Mouse (Mus musculus) kidney, postnatal 14 days (tissue): ENCODE results near the gene Timm29.
"Not testable (repeated sequence)": the region's sequence is repeated elsewhere in the genome, so short reads cannot be mapped to it uniquely, and the experiment has no call there.

Experiments used
- DNase-seq: peaks from one replicate; pipeline ENCODE4 v3.0.0; 2022; ENCODE audit warnings: mixed read lengths

The Timm29 gene

DNA sequence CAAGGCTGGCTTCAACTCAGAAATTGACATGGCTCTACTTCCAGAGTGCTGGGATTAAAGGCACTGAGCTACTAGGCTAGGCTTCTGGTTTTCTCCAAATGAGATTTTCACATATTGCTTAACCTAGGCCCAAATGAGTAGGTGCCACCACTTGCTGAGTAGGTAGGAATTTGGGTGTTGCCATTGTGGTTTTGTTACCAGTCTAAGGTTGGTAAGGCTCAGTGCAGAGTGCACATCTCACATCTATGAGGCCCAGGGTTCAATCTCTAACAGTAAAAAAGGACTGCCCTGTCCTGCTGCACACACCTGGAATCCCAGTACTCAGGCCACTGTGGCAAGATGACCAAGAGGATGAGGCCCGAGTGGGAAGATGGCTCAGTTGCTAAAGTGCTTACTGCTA is 7.1 kb upstream of the Timm29 start:
- DNase-seq = no peak

DNA sequence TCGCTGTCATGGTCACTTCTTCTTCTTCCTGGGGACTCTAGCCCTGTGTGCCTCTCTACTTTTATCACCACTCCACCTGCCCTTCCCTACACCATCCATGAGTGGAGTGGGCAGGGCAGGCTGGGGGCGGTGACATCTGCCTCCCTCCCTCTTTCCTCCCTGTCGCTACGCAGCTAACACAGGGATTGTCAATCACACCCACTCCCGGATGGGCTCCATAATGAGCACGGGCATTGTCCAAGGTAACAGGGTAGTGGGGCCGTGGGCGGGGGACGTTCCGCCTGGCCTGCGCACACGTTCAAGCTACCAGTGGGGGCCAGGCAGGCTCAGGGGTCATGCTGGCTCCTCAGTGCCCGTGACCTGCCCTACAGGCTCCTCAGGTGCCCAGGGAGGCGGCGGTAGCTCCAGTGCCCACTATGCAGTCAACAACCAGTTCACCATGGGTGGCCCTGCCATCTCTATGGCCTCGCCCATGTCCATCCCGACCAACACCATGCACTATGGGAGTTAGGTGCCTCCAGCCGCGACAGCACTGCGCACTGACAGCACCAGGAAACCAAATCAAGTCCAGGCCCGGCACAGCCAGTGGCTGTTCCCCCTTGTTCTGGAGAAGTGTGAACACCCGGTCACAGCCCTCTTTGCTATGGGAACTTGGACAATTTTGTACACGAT is 4.7 kb upstream of the Timm29 start:
- no peak for DNase-seq

DNA sequence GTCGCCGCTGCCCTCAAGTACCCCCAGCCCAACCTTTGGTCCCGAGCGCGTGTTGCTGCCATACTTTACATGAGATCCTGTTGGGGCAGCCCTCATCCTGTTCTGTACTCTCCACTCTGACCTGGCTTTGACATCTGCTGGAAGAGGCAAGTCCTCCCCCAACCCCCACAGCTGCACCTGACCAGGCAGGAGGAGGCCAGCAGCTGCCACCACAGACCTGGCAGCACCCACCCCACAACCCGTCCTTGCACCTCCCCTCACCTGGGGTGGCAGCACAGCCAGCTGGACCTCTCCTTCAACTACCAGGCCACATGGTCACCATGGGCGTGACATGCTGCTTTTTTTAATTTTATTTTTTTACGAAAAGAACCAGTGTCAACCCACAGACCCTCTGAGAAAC is 4.2 kb upstream of the Timm29 start:
- DNase-seq = no peak

DNA sequence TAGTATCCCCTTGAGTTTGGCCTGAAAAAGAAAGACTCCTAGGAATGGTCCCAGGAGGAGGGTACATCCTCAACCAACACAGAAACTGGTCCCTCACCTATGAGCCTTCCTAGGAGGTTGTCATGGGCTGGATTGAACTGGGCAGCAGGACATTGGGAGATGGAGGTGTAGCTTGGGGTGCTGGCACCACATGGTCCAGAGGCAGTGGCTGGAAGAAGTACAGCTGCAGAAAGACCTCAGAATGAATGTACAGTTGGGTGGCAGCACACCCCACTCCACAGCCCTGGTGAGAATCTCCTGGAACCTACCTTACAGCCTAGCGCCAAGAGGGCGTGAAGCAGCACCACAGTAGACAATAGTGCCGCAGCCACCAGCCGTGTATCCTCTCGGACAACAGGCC is 3.0 kb upstream of the Timm29 start:
- DNase-seq = no peak

DNA sequence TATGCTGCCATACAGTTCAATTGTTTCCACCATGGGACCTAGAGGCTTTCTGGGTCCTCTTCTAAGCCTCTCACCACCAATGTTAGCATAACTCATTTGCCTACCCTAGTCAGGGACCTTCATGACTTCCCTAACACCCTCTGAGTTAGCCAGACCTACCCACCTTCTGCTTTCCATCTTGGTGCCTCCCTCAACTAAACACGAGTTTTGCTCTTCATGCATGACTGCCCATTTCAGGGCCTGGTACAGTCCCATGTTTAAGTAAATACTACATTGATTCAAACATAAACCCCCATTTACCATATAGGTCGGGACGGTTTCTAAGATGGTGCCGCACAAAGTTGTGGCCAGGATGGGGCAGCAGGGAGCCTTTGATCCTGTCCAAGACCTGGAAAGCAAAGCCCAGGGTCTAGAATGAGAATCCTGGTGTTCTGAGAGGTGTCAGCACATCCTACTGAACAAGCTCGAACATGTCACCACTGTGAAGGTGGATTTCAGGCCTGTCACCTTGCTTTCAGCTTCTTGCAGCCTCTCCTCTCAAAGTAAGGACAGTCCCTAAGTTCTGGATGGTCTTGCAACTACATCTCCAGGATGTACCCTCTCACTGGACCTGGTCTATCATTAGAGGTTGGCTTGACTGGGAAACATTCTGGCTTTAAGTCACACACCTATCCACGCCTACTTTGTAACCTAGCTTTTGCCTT is 1.2 kb upstream of the Timm29 start:
- no peak for DNase-seq

DNA sequence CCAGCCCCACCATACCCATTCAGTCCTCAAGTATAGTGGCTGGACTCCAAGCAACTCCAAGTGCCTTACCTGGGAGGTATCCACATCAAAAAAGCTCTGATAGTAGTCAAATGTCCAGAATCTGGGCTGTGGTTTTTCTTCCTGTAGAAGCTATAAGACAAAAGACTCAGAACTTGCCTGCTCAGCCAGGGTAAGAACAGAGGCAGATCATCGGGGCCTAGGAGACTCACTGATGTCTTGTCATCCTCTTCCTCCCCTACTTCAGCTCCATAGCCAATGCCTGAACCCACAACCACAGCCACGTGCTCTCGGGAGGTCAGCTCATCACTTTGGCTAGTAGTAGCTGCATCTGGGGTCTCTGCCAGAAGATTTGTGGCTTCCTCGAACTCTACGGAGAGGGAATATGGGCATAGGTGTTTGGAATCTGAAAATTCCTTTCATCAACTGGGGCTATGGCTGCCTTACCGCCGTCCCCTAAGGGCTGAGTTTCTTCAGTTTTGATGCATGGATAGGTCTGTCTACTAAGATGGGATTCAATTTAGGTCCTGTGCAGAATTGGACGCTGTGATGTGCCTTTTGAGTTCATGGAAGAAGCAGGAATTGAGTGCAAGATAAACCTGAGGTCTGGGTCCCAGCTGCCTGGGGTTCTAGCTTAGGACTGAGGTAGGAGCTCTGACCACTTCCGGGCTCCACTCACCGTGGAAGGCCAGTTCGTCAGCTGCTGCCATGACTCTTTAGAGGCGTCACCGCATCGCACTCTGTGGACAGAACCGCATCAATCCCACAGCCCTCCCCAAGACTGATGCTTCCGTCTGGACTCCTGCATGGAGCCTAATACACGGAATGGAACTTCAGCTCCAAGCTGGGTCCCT is 455 bp upstream of the Timm29 start:
- no peak for DNase-seq

DNA sequence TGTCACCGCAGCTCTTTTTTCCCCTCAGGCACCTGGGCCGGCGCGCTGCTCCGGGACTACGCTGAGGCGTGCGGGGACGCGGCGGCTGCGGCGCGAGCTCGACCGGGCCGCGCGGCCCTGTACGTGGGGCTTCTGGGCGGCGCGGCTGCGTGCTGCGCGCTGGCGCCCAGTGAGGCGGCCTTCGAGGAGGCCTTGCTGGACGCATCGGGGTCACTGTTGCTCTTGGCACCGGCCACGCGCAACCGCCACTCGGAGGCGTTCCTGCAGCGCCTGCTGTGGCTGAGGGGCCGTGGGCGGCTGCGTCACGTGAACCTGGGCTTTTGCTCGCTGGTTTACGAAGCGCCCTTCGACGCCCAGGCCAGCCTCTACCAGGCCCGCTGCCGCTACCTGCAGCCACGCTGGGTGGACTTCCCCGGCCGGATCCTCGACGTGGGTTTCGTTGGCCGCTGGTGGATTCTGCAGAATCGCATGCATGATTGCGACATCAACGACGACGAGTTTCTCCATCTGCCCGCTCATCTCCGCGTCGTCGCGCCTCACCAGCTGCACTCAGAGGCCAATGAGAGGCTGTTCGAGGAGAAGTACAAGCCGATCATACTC is 700 bp downstream of the Timm29 start:
- peak; percentile 64 for DNase-seq

DNA sequence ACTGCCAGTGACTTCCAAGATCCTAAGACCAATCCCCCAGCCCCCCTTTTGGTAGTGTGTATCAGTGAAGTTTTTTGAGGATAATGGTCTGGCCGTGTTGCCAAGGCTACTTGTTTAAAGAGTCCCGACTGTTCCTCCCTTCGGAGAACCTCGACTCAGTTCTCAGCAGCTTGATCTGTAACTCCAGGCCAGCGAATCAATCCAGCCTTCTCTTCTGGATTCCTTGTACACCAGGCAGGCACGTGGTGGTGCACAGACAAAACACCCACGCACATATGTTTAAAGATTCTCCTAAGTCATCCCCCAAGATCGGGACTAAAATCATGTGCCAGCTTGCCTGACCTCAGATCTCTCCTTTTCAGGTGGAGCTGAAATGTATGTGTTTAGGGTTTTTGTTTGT is 1.8 kb downstream of the Timm29 start:
- DNase-seq = not testable (repeated sequence)

DNA sequence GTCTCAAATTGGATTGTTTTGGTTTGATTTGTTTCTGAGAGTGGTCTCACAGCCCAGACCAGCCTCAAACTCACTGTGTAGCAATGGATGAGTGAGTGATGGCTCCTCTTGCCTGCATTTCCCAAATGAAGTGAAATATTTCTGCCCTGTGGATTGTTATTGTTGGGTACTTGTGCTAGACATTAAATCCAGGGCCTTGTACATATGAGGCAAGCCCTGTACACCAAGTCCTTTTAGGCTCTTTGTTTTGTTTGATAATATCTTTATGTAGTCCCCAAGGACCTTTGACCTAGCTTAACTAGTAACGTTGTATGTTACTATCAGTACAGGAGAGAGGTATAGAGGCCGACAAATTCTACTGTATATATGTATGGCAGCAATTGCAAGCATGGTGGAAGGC is 2.3 kb downstream of the Timm29 start:
- no peak for DNase-seq

DNA sequence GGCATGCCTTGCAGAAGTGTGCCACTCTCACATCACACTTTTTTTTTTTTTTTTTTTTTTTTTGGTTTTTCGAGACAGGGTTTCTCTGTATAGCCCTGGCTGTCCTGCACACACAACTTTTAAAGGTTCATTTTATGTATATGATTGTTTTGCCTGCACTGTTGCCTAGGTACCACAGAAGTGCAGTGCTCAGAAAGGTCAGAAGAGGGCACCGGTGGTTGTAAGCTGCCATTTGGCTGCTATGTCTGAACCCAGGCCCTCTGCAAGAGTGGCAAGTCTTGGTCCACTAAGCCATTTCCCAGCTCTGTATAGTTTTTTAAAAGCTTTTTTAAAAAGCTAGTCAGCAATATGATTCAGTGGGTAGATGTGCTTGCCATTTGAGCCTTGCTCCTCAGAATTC is 5.7 kb downstream of the Timm29 start:
- no peak for DNase-seq

DNA sequence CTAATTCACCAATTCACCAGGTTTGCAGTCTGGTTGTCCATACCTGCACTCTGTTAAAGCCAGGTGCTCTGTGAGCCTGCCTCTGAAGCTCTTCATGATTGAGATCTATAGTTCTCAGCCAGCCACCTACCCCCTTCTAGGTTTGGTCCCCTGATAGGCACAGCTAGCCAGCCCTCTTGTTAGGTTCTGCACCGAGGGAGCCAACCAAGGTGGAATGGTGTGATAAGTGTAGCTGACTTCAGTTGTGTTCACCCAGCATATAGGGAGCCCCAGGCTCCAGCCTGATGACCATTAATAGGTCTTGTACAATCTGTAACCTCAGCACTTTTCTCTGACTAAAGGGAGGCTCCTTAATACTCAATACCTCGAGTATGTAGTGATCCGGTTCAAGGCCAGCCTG is 7.7 kb downstream of the Timm29 start:
- DNase-seq = no peak

DNA sequence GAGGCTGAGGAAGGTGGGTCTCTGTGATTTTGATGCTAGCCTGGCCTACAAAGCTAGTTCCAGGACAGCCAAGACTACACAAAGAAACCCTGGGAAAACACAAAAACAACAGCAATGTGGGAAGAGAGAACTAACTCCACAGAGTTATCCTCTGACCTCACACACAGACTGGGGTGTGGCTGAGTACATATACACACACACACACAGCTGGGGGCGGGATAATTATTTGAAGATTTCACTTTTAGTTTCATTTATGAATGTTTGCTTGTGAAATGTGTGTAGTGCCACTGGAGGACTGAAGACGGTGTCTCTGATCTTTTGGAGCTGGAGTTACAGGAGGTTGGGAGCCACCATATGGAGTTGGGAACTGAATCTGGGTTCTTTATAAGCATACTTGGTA is 8.6 kb downstream of the Timm29 start:
- DNase-seq = no peak

DNA sequence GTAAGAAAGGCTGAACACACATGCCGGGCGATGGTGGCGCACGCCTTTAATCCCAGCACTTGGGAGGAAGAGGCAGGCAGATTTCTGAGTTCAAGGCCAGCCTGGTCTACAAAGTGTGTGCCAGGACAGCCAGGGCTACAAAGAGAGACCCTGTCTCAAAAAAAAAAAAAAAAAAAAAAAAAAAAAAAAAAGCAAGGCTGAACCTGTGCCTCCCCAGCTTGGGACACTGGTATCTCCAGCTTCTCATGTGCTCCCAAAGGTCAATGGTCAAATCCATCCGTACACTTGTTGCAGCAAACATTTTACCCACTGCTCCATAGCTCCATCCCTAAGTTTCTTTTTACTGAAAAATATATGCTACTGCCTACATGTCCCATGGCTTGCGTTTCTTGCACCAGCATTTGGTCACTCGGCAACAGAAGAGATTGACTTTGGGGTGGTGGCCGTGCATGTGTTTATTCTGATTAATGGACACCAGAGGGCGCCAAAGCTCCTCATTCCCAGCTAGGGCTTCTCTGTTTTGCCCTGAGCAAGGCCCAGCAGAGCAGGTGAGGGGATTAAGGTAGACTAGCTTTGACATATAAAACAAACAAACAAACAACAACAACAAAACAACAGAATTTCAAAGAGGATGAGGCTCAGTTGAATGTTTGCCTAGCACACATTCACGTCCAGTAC is 9.3 kb downstream of the Timm29 start:
- DNase-seq = peak; percentile 79

DNA sequence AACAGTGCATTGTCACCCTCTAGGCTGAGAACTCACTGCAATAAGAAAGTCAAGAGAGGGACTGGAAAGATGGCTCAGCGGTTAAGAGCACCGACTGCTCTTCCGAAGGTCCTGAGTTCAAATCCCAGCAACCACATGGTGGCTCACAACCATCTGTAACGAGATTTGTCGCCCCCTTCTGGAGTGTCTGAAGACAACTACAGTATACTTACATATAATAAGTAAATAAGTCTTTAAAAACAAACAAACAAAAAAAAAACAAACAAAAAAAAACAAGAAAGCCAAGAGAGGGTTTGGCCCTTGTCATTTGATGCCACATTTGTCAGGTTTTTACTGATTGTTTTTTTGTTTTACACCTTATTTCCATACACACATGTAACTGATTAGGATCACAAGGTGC is 11.6 kb downstream of the Timm29 start:
- DNase-seq = no peak

DNA sequence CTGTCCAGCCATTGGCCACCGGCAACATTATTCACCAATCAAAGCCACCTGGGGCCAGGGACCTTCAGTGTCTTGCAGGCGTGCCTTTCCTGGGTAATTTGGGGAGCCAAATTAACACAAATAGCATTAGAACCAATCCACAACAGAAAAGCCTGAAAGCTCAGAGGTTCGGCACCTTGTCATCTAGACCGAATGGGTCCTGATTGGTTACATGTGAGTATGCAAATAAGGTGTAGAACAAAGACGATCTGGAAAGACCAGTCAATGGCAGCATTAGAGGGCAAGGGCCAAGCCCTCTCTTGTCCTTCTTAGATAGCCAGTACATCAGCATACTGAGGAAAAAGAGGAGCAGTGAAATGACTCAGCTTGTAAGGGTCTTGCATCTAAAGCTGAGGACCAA is 13.3 kb downstream of the Timm29 start:
- DNase-seq = no peak

DNA sequence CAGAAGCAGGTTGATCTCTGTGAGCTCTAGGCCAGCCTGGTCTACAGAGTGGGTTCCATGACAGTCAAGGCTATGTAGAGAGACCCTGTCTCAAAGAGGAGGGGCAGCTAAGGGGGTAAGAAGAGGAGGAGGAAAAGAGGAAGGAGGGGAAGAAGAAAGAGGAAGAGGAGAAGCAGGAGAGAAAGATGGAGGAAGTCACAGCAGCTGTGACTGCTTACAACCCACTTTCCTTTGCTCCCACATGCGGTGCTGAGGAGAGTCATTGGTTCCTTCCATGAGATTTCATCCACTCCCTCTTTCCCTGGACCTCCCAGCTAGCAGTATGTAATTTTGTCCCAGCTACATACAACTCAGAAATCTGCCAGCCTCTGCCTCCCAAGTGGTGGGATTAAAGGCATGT is 14.1 kb downstream of the Timm29 start:
- no peak for DNase-seq

DNA sequence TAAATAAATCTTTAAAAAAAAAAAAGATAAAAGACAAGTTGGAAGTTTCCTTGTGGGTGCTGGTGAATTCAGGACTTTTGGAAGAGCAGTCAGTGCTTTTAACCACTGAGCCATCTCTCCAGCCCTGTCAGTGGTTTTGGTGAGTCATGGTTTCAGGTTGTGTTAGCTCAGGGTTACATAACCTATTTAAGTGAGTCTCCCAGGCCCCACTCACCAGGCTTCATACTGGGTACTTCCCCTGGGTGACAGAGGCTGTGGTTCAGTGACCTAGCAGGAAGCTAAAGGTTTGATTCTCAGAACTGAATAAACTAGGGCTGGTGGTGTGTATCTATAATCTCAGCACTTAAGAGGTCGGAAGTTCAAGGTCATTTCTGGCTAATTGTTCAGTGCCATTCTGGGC is 17.3 kb downstream of the Timm29 start:
- no peak for DNase-seq

DNA sequence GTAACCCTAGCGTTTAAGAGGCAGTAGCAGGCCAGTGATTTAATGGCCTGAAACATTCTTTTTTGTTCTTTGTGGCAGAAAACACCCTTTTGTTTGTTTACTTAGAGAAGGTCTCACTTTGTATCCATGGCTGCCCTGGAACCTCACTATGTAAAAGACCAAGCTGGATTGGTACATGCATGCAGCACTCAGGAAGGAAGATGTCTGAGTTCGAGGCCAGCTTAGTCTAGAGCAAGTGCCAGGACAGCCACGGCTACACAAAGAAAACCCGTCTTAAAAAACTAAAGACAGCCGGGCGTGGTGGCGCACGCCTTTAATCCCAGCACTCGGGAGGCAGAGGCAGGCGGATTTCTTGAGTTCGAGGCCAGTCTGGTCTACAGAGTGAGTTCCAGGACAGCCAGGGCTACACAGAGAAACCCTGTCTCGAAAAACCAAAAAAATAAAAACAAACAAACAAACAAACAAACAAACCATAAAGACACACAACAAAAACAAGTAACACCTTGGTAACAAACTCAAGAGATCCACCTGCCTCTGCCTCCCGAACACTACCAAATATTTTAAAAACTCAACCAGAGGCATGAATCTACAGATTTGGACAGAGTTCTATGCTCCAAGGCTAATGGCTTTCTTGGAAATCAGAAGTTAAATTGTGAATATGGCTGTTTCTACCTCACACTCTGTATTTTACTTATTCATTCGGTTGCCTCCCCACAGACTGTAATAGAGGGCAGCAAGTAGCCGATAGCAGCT is 22.5 kb downstream of the Timm29 start:
- DNase-seq = no peak

DNA sequence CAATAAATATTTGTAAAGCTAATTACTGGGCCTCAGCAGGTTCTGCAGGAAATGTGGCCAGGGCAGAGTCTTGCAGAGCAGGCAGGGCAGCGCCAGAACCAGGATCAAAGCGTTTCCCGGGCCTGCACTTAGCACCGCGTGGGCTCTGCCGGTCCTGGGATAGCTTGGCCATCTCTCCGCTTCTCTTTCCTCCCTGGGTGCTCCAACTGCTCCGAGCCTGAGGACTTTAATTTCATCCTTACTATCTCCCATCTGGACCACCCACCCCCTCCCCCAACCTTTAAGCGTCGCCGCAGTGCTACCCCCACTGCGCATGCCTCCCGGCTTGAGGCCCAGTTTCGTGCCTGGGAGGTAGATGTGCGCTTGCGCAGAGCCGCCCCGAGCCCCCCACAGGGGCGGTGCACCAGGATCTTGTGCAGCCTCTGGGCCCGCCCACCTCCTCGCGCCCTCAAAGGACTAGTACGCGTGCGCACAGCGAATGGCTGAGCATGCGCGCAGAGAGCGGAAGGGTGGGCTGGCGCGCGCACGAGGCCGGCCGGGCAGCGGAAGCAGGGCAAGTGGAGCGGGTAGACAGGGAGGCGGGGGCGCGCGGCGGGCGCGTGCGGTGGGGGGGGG is 23.2 kb downstream of the Timm29 start, which contains the start of gene Smarca4:
Smarca4 (plus strand) TSS at position 553 of the 615 bp plus-strand sequence.
- peak; percentile 100 for DNase-seq

DNA sequence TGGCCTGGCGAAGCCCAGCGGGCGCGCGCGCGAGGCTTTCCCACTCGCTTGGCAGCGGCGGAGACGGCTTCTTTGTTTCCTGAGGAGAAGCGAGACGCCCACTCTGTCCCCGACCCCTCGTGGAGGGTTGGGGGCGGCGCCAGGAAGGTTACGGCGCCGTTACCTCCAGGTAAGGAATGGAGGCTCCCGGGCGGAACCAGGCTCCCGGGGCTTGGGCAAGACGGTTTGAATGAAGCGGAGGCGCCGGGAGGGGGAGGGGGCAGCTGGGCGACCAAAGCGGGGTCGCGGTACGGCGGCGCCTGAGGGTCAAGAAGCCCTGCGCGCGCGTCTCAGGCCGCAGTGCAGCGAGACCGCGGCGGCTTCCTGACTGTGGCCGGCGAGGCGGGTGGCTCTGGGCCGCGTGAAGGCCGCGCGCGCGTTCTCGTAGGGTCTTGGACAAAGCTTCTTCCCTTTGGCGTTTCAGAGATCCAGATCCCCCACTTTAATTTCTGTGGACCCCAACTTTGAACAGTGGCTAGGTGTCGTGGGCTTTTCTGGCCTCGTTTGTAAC is 23.8 kb downstream of the Timm29 start:
- DNase-seq = peak; percentile 96

DNA sequence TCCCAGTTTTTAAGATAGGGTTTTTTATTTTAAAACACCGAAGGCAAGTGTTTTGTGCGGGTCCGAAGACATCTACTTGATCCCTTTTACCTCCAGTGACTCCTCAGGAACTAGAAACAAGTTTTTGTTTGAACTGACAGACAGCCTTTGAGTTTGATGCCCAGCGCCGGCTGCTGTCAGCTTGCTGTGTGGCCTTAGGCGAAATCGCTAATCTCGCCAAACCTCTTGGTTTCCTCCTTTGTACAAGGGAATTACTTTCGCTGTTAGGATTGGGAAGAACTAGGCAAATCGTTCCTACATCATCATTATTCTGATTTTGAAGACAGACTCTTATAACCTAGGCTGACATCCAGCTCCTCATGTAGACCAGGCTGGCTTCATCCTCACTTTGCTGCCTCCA is 24.5 kb downstream of the Timm29 start:
- DNase-seq = peak; percentile 26
